Mouse (Mus musculus) heart, embryonic 14.5 days (tissue): ENCODE data around the gene Dhx29. TPM values are rescaled to one million over a fixed set of nuclear protein-coding genes. Genes with fewer than 3 reads are reported as not detected.

Experiments used
- ATAC-seq: fragments of 200-750 bp; cut with Nextera tagmentation; 2 replicates; pipeline ENCODE4 v1.8.0; 2017; ENCODE audit warnings: low read depth, moderate TSS enrichment; ENCODE audit not compliant: insufficient number of reproducible peaks, insufficient read depth, low FRiP score
- H3K27ac ChIP-seq, 2 experiments: fragments of 200-500 bp in 1 of 2; fragments of 300-500 bp in 1 of 2; sonication (generic) in 1 of 2; replicated peaks in 1 of 2; 2 replicates each; pipeline ENCODE4 v1.5.1; 2012 to 2014; ENCODE audit warnings: low read depth in 2 of 2, low read length in 2 of 2, control low read depth in 1 of 2, mild to moderate bottlenecking in 1 of 2, mixed read lengths in 1 of 2; ENCODE audit not compliant: control insufficient read depth in 1 of 2, insufficient read depth in 1 of 2
- H3K27me3 ChIP-seq: fragments of 300-500 bp; sonication (generic); 2 replicates; pipeline ENCODE4 v1.6.1; 2014; ENCODE audit warnings: mild to moderate bottlenecking, low read length, control low read depth; ENCODE audit not compliant: control insufficient read depth, insufficient read depth
- H3K36me3 ChIP-seq: fragments of 300-500 bp; sonication (generic); 2 replicates; pipeline ENCODE4 v1.6.1; 2014; ENCODE audit warnings: mild to moderate bottlenecking, control low read depth, low read length, mixed read lengths; ENCODE audit not compliant: control insufficient read depth, insufficient read depth
- H3K4me1 ChIP-seq, 2 experiments: fragments of 200-500 bp in 1 of 2; fragments of 300-500 bp in 1 of 2; sonication (generic) in 1 of 2; 2 replicates each; pipeline ENCODE4 v1.6.1; 2012 to 2014; ENCODE audit warnings: low read length in 2 of 2, control low read depth in 1 of 2, mixed read lengths in 1 of 2; ENCODE audit not compliant: control insufficient read depth in 2 of 2, insufficient read depth in 2 of 2
- H3K4me2 ChIP-seq: fragments of 300-500 bp; sonication (generic); 2 replicates; pipeline ENCODE4 v1.6.1; 2014; ENCODE audit warnings: mild to moderate bottlenecking, low read length
- H3K4me3 ChIP-seq, 2 experiments: fragments of 200-500 bp in 1 of 2; fragments of 300-500 bp in 1 of 2; sonication (generic) in 1 of 2; 2 replicates each; pipeline ENCODE4 v1.5.1; 2012 to 2014; ENCODE audit warnings: low read length in 2 of 2, mild to moderate bottlenecking in 2 of 2, control low read depth in 1 of 2, low read depth in 1 of 2, moderate library complexity in 1 of 2; ENCODE audit not compliant: control insufficient read depth in 1 of 2, insufficient read depth in 1 of 2
- H3K9ac ChIP-seq: fragments of 300-500 bp; sonication (generic); 2 replicates; pipeline ENCODE4 v1.6.1; 2014; ENCODE audit warnings: mild to moderate bottlenecking, low read length
- H3K9me3 ChIP-seq: fragments of 300-500 bp; sonication (generic); 2 replicates; pipeline ENCODE4 v1.6.1; 2016; ENCODE audit warnings: low read length, control low read depth; ENCODE audit not compliant: control insufficient read depth
- WGBS: fragments of 180-500 bp; shearing (Covaris S2); extraction: QIAGEN DNeasy Blood & Tissue Kit; methylation state at CpG from one replicate; pipeline ENCODE4 v1.1.7; 2014; 5-methylcytosine and 5-hydroxymethylcytosine counted together
- polyA plus RNA-seq: library from polyadenylated mRNA; unstranded; fragments of >200 nt; fragmentation: Nextera tagmentation; extraction: Ambion mirVana; gene quantifications from 2 replicates; pipeline ENCODE4 v1.2.1, GENCODE M21; 2014

Gene Dhx29
- polyA plus RNA-seq, 1 experiment from 2014 or later: 16.7 TPM

DNA sequence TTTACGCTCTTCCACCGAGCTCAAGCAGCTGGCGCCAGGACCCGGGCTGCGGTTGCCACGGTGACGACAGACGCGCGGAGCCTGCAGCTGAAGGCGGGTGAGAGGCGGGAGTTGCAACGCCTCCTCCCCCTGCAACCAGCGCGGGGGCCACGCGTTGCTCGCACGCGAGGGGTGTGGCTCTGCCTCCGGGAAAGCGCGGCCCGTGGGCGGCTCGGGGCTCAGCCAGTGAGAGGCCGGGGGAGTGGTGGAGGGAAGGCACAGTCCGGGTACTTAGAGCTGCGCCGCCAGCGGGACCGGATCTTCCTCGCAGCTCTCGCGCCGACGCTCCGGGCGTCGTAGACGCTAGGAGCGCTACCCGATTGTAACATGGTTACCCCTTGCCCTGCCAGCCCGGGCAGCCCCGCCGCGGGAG, 60.3 kb downstream of the Dhx29 start, which contains the start of gene Ccno:
TSS of gene Ccno (plus strand) at position 271 of the 412 bp plus-strand sequence.
- H3K36me3 ChIP-seq: no peaks in the 10 kb centered on the region
- peak within 1 kb of the TSS; percentile 98 for H3K4me2 ChIP-seq
- H3K9ac ChIP-seq: peak within 1 kb of the TSS; percentile 60
- H3K27me3 ChIP-seq: peaks cover 68% of the 10 kb centered on the region
- no peaks in the 10 kb centered on the region for H3K9me3 ChIP-seq
- H3K27ac ChIP-seq: no peak within 1 kb of the TSS
- peak within 1 kb of the TSS; percentile 51 for H3K4me3 ChIP-seq
- peaks cover 4 to 24% of the 10 kb centered on the region in 2 experiments; a peak in 3 of 4 replicates for H3K4me1 ChIP-seq
- ATAC-seq: peak; percentile 95
- WGBS: under 1% methylated on average over 47 of the region's 47 CpGs

DNA sequence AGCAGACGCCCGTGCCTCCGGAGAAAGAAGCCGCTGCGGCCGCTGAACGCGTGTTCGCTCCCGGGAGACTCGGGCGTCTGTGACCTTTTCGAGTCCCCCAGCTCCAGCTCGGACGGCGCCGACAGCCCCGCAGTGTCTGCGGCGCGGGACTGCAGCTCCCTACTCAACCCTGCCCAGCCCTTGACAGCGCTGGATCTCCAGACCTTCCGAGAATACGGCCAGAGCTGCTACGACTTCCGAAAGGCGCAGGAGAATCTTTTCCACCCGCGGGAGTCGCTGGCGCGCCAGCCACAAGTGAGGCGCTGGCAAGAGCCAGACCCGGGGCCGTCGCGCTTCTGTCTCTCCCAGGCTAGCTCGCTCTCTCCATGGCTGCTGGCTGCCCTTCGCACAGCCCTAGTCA, 60.7 kb downstream of the Dhx29 start:
- Histone ChIP-seq H3K9me3 (no peaks in the 10 kb centered on the region), H3K27me3 (peaks cover 71% of the 10 kb centered on the region), H3K36me3 (no peaks in the 10 kb centered on the region), H3K27ac (no peak overlapping the region), H3K4me1 (peaks cover 4 to 24% of the 10 kb centered on the region in 2 experiments; a peak in 3 of 4 replicates), H3K4me2 (peak overlapping the region; percentile 98), H3K9ac (peak overlapping the region; percentile 60), H3K4me3 (peak overlapping the region; percentile 51)
- 0 out of 2 replicates have a peak, but pooled peaks have one; percentile 14 for ATAC-seq
- under 1% methylated on average over 39 of the region's 39 CpGs for WGBS

DNA sequence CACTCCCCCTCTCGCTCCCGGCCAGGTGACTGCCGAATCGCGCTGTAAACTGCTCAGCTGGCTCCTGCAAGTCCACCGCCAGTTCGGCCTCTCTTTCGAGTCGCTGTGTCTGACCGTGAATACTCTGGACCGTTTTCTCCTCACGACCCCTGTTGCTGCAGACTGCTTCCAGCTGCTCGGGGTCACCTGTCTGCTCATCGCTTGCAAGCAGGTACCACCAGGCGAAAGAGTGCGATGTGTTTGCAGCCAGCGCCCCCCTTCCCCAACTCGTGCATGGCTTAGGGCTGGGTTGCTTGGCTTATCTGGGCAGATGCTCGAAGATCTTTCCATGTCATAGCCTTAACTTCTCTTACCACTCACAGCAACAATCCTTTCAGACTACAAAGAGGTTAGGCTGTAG, 61.6 kb downstream of the Dhx29 start:
- no peak overlapping the region for H3K27ac ChIP-seq
- peak overlapping the region; percentile 15 to 51; a peak in 3 of 4 replicates for H3K4me3 ChIP-seq
- H3K4me1 ChIP-seq: peaks cover 4 to 28% of the 10 kb centered on the region in 2 experiments; a peak in 3 of 4 replicates
- peaks cover 80% of the 10 kb centered on the region for H3K27me3 ChIP-seq
- ATAC-seq: no peak
- no peaks in the 10 kb centered on the region for H3K36me3 ChIP-seq
- H3K4me2 ChIP-seq: peak overlapping the region; percentile 98
- H3K9me3 ChIP-seq: no peaks in the 10 kb centered on the region
- 2% methylated on average over 19 of the region's 19 CpGs for WGBS
- no peak overlapping the region for H3K9ac ChIP-seq

DNA sequence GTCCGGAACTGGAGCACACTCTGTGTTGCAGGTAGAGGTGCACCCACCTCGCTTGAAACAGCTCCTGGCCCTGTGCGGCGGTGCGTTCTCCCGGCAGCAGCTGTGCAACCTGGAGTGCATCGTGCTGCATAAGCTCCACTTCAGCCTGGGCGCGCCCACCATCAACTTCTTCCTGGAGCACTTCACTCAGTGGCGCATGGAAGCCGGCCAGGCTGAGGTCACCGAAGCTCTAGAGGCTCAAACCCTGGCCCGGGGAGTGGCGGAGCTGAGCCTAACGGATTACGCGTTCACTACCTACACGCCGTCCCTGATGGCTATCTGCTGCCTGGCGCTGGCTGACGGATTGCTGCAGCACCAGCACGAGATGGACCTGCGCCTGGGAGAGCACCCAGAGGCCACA, 62.3 kb downstream of the Dhx29 start:
- 1% methylated on average over 23 of the region's 23 CpGs for WGBS
- Histone ChIP-seq H3K4me1 (peaks cover 6 to 33% of the 10 kb centered on the region in 2 experiments; a peak in 3 of 4 replicates), H3K9me3 (no peaks in the 10 kb centered on the region), H3K4me2 (peak overlapping the region; percentile 98), H3K27ac (no peak overlapping the region), H3K27me3 (peaks cover 81% of the 10 kb centered on the region), H3K9ac (no peak overlapping the region), H3K4me3 (peak overlapping the region; percentile 2 to 20; a peak in 2 of 4 replicates), H3K36me3 (no peaks in the 10 kb centered on the region)
- ATAC-seq: no peak

DNA sequence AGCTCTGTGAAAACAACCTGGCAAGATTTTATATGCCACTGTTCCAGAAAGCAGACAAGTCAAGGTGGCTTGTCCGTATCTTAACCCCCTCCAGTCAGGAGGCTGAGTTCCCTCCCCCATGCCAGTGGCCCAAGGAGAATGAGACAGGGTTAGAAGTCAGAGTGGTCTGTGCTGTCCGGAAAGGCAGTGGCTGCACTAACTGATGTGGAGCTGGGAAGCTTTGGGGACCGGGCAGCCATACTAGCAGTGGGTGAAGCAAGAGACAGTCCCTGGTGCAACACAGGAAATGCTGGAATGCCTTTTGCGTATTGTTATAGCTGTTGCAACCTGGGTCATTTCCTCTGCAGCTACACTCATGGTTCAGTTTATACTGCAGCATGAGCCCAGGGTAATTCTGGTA, 63.1 kb downstream of the Dhx29 start:
- H3K9ac ChIP-seq: no peak overlapping the region
- no peak overlapping the region for H3K27ac ChIP-seq
- H3K4me3 ChIP-seq: no peak overlapping the region
- H3K36me3 ChIP-seq: no peaks in the 10 kb centered on the region
- WGBS: 21% methylated on average over 4 of the region's 4 CpGs
- no peak for ATAC-seq
- peaks cover 86% of the 10 kb centered on the region for H3K27me3 ChIP-seq
- H3K4me2 ChIP-seq: no peak overlapping the region
- H3K9me3 ChIP-seq: no peaks in the 10 kb centered on the region
- peaks cover 6 to 33% of the 10 kb centered on the region in 2 experiments; a peak in 3 of 4 replicates for H3K4me1 ChIP-seq

DNA sequence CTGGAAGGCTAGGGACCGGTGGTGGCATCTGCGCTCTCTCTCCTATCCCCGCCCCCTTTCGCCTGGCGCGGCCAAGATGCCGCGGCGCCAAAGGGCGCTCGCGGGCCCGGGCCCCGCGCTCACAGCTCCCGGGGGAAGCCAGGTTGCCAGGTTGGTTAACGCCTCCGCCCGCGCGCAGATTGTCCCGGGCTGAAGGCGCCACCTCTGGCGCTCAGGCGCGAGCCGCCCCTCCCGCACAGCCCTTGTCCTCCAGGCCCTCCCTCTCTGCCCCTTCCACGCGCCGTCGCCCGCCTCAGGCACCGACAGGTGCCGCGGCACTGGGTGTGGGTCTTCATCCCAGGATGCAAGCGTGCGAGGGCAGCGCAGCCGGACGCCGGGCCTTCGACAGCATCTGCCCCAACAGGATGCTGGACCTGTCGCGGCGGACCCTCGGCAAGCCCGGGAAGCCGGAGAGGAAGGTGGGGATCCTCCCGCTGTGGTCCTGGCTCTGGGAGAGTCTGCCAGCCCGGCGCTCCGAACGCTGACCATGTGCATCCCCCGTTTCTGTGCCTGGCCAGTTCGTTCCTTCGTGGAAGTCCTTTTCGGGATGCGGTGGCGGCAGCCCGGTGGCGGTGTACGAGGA, 66.4 kb downstream of the Dhx29 start, which contains the start of gene Mcidas:
TSS of gene Mcidas (plus strand) at position 315 of the 622 bp plus-strand sequence.
- peak within 1 kb of the TSS; percentile 37 to 45 for H3K4me3 ChIP-seq
- no peak for ATAC-seq
- peak within 1 kb of the TSS; percentile 82 for H3K4me2 ChIP-seq
- WGBS: under 1% methylated on average over 61 of the region's 63 CpGs
- H3K4me1 ChIP-seq: peaks cover 3 to 17% of the 10 kb centered on the region in 2 experiments; a peak in 3 of 4 replicates
- H3K27me3 ChIP-seq: peaks cover 94% of the 10 kb centered on the region
- no peaks in the 10 kb centered on the region for H3K9me3 ChIP-seq
- peak within 1 kb of the TSS; percentile 50; the same call in 1 of the 2 replicates for H3K9ac ChIP-seq
- H3K27ac ChIP-seq: no peak within 1 kb of the TSS
- no peaks in the 10 kb centered on the region for H3K36me3 ChIP-seq

DNA sequence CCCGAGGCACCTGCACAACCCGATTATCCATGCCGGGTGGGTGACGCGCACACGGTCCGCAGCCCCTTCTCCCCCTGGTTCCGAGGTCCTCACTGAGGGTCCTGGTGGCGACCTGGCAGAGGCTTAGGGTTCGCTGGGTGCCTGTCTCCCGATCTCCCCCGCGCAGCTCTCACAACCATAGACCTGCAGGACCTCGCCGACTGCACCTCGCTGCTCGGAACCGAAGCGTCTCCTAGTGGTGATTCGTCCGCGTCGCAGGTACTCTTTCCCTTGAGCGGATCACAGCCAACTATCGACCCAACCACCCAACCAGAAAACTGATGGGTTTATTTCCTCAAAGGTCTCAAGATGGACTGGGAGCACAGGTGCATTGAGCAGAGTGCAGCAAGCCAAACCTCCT, 66.9 kb downstream of the Dhx29 start:
- WGBS: 2% methylated on average over 25 of the region's 25 CpGs
- peak overlapping the region; percentile 37 to 45 for H3K4me3 ChIP-seq
- peaks cover 3 to 14% of the 10 kb centered on the region in 2 experiments; a peak in 3 of 4 replicates for H3K4me1 ChIP-seq
- no peaks in the 10 kb centered on the region for H3K9me3 ChIP-seq
- H3K4me2 ChIP-seq: peak overlapping the region; percentile 82
- H3K27me3 ChIP-seq: peaks cover 93% of the 10 kb centered on the region
- no peak for ATAC-seq
- peak overlapping the region; percentile 50; the same call in 1 of the 2 replicates for H3K9ac ChIP-seq
- H3K27ac ChIP-seq: no peak overlapping the region
- H3K36me3 ChIP-seq: no peaks in the 10 kb centered on the region
